Comparison of ENCODE assay signal across 8 mouse cellular contexts in the genomic region with DNA sequence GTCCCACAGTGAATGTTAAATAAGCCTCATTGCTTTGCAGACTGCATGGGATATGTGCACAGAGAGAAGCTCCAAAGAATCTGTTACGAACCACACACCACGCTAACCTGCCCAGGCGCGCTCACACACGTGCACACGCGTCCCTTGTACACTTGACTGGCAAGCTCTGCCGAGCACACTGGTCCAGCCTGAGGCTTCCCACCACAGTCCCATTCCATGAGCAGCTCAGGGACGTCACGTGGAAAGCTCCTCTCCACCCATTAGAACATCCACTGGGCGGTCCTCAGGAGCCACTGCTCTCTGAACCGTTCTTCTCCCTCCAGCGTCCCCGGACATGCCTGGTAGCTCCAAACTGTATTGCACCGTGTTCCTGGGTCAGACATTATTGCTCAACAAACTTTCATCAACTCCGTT.
DNase-seq lines count a peak whose midpoint lies in the region; ATAC-seq and TF ChIP-seq lines count a peak whose summit lies in the region.

No protein-coding gene starts in this region.

- no peak for TF ChIP-seq EP300 in CH12.LX (IDR thresholded peaks at IDR 0.05; ENCODE audit: low read length)
- no peak for TF ChIP-seq EP300 in liver, embryonic 14.5 days (IDR thresholded peaks at IDR 0.05; ENCODE audit: low read depth)

- H3K4me2 ChIP-seq in CH12.LX (ENCODE audit: insufficient read depth, low read depth, poor library complexity, severe bottlenecking), result peak overlapping the region; percentile 52; the same call in 1 of the 2 replicates
- peak overlapping the region; percentile 85 for H3K4me2 ChIP-seq in embryonic facial prominence, embryonic 12.5 days (replicated peaks)
- peak overlapping the region; percentile 85 for H3K4me2 ChIP-seq in liver, embryonic 14.5 days (ENCODE audit: low read depth)

- H3K4me1 ChIP-seq in CH12.LX (ENCODE audit: control insufficient read depth in 1 of 2, insufficient read depth in 2 of 2), result no peaks in the 10 kb centered on the region
- no peaks in the 10 kb centered on the region for H3K4me1 ChIP-seq in embryonic facial prominence, embryonic 12.5 days
- no peaks in the 10 kb centered on the region; a peak in 1 of 4 replicates for H3K4me1 ChIP-seq in liver, embryonic 14.5 days (replicated peaks; ENCODE audit: control insufficient read depth in 2 of 2, insufficient read depth in 2 of 2, low read length in 1 of 2)
- H3K4me1 ChIP-seq in thymus, adult 2 months (replicated peaks; ENCODE audit: control insufficient read depth, insufficient read depth, low read length), result peaks cover 4% of the 10 kb centered on the region

- H3K27ac ChIP-seq in CH12.LX (ENCODE audit: insufficient read depth, low read depth), result no peak overlapping the region
- H3K27ac ChIP-seq in embryonic facial prominence, embryonic 12.5 days, result no peak overlapping the region
- H3K27ac ChIP-seq in liver, embryonic 14.5 days, result no peak overlapping the region
- no peak overlapping the region for H3K27ac ChIP-seq in thymus, adult 2 months (ENCODE audit: control insufficient read depth, insufficient read depth, low read length)

- H3K4me3 ChIP-seq in CH12.LX (replicated peaks in 1 of 3; ENCODE audit: low read depth in 2 of 3, low read length in 2 of 3, poor library complexity in 1 of 3), result peak overlapping the region in 1 of 3 experiments; percentile 53
- peak overlapping the region; percentile 42 for H3K4me3 ChIP-seq in embryonic facial prominence, embryonic 12.5 days
- H3K4me3 ChIP-seq in liver, embryonic 14.5 days (ENCODE audit: insufficient read depth in 1 of 2, low read depth in 2 of 2, low read length in 2 of 2), result peak overlapping the region; percentile 51 to 53
- peak overlapping the region; percentile 40 for H3K4me3 ChIP-seq in thymus, adult 2 months (ENCODE audit: control insufficient read depth, insufficient read depth, low read length)

- H3K36me3 ChIP-seq in CH12.LX (replicated peaks in 1 of 2; ENCODE audit: control insufficient read depth in 1 of 2, insufficient read depth in 1 of 2, low read length in 1 of 2), result peaks cover 0 to 2% of the 10 kb centered on the region in 2 experiments
- H3K36me3 ChIP-seq in embryonic facial prominence, embryonic 12.5 days, result no peaks in the 10 kb centered on the region
- H3K36me3 ChIP-seq in liver, embryonic 14.5 days (replicated peaks; ENCODE audit: control insufficient read depth, insufficient read depth, low read depth), result no peaks in the 10 kb centered on the region
- no peaks in the 10 kb centered on the region for H3K36me3 ChIP-seq in thymus, adult 2 months (ENCODE audit: control insufficient read depth, insufficient read depth, low read length)

- H3K27me3 ChIP-seq in CH12.LX (replicated peaks), result no peaks in the 10 kb centered on the region
- H3K27me3 ChIP-seq in embryonic facial prominence, embryonic 12.5 days, result no peaks in the 10 kb centered on the region
- no peaks in the 10 kb centered on the region for H3K27me3 ChIP-seq in liver, embryonic 14.5 days (ENCODE audit: control insufficient read depth, insufficient read depth, low read length)
- no peaks in the 10 kb centered on the region for H3K27me3 ChIP-seq in thymus, adult 2 months (ENCODE audit: control insufficient read depth, insufficient read depth, low read length)

- H3K79me2 ChIP-seq in CH12.LX (replicated peaks; ENCODE audit: control insufficient read depth, extremely low read depth, insufficient read depth, poor library complexity, severe bottlenecking), result no peaks in the 10 kb centered on the region

- no peak for TF ChIP-seq POLR2A in CH12.LX (IDR thresholded peaks at IDR 0.05; ENCODE audit: low read depth, low read length)
- no peak for TF ChIP-seq POLR2A in thymus, adult 2 months (IDR thresholded peaks at IDR 0.05; ENCODE audit: control insufficient read depth, extremely low read depth, insufficient read depth, low read length, poor library complexity)

- peak overlapping the region; percentile 24; the same call in 1 of the 2 replicates for H3K9ac ChIP-seq in CH12.LX (ENCODE audit: insufficient read depth, low read depth)
- H3K9ac ChIP-seq in embryonic facial prominence, embryonic 12.5 days, result peak overlapping the region; percentile 40
- 0 out of 2 replicates have a peak overlapping the region, but pooled peaks have one; percentile 15 for H3K9ac ChIP-seq in liver, embryonic 14.5 days (replicated peaks)

- no peaks in the 10 kb centered on the region for H3K9me3 ChIP-seq in CH12.LX (replicated peaks; ENCODE audit: low read length)
- no peaks in the 10 kb centered on the region for H3K9me3 ChIP-seq in embryonic facial prominence, embryonic 12.5 days
- H3K9me3 ChIP-seq in liver, embryonic 14.5 days (ENCODE audit: control insufficient read depth, low read length), result no peaks in the 10 kb centered on the region

- TF ChIP-seq CTCF in CH12.LX (conservative IDR thresholded peaks at IDR 0.05 in 1 of 2, IDR thresholded peaks at IDR 0.05 in 1 of 2; ENCODE audit: low read depth in 2 of 2, low read length in 2 of 2), result no peak
- 0 out of 2 replicates have a peak, but pooled peaks have one; percentile 3 for TF ChIP-seq CTCF in liver, embryonic 14.5 days (IDR thresholded peaks at IDR 0.05; ENCODE audit: low read depth)
- no peak for TF ChIP-seq CTCF in thymus, adult 2 months (IDR thresholded peaks at IDR 0.05; ENCODE audit: borderline replicate concordance, control insufficient read depth, extremely low read depth, insufficient read depth, low read length, poor library complexity)

- DNase-seq in CH12.LX (ENCODE audit: extremely low read depth), result no peak
- peak; percentile 64 to 73 for DNase-seq in adrenal gland, postnatal 36 days
- peak; percentile 59 for DNase-seq in heart, adult 8-10 months (ENCODE audit: low spot score)
- peak; percentile 27 for DNase-seq in kidney, adult 18-20 months
- peak; percentile 30 to 40 (median 30) for DNase-seq in liver, embryonic 14.5 days (ENCODE audit: low read depth in 3 of 3, low spot score in 3 of 3)
- peak; percentile 73 for DNase-seq in neural tube, embryonic 10.5 days (ENCODE audit: extremely low spot score, low spot score)
- peak; percentile 10 for DNase-seq in thymus, adult 2 months

- no peak for TF ChIP-seq RAD21 in CH12.LX (IDR thresholded peaks at IDR 0.05; ENCODE audit: low read depth, low read length)

- WGBS in embryonic facial prominence, embryonic 12.5 days, result 2% methylated on average over 16 of the region's 16 CpGs
- WGBS in liver, embryonic 14.5 days (ENCODE audit: insufficient replicate concordance), result 1% methylated on average over 16 of the region's 16 CpGs
- 1% methylated on average over 16 of the region's 16 CpGs for WGBS in thymus, adult 2 months

- in situ Hi-C loops in CH12.LX (cut with MboI; ENCODE audit: low pct_ligation_motif_present, low pct_unique_long_range_greater_than_20kb, low sequenced_read_pairs), result loop anchor here (10.0 kb wide), 3 partner anchors 88 to 328 kb away; a partner anchor contains a TSS

- dilution Hi-C loops in CH12.LX (cut with MboI; ENCODE audit: extremely low pct_ligation_motif_present, extremely low pct_unique_long_range_greater_than_20kb, low sequenced_read_pairs), result no loop called here

- peak; percentile 85 for ATAC-seq in embryonic facial prominence, embryonic 12.5 days (ENCODE audit: insufficient number of reproducible peaks, insufficient read depth, low FRiP score, low TSS enrichment)
- peak; percentile 87 for ATAC-seq in liver, embryonic 14.5 days (ENCODE audit: insufficient read depth)

TF ChIP-seq in CH12.LX, 34 proteins besides CTCF, POLR2A, EP300 and RAD21:
- TF ChIP-seq ZKSCAN1 (IDR thresholded peaks at IDR 0.05; ENCODE audit: borderline replicate concordance, low read depth, low read length), result no peak
- TF ChIP-seq BHLHE40 (IDR thresholded peaks at IDR 0.05; ENCODE audit: low read depth, low read length), result peak; percentile 68
TF ChIP-seq in CH12.LX: peak in this region for 1.
